Mouse (Mus musculus) gastrocnemius, postnatal 14 days (tissue): ENCODE results near the gene Tbc1d8b. TPM values are rescaled to one million over a fixed set of nuclear protein-coding genes. Genes with fewer than 3 reads are reported as not detected.
A peak's percentile ranks its signal among the peaks of the same experiment; 100 is the strongest.
"Not testable (repeated sequence)": the region's sequence is repeated elsewhere in the genome, so short reads cannot be mapped to it uniquely, and the experiment has no call there.

Experiments used
- DNase-seq: peaks from one replicate; pipeline ENCODE4 v3.0.0; 2021; ENCODE audit warnings: mixed read lengths
- intact Hi-C: fragments of 180-260 bp; cut with DNase I; formaldehyde crosslinking; loops from one replicate; pipeline ENCODE4 v1.15.1; 2025; ENCODE audit warnings: low total_unique reads
- long read RNA-seq, 2 experiments: library from polyadenylated mRNA; stranded (forward); transcript quantifications; one replicate each; pipeline ENCODE4 v2.0.0; 2021
- total RNA-seq, 2 experiments: library from RNA; stranded (reverse); gene quantifications; 2 replicates each; pipeline ENCODE4 v1.2.3; 2021

Gene Tbc1d8b
- total RNA-seq = 1 to 10 TPM; 3.7 to 4.4 TPM
- long read RNA-seq, experiment 1, partial matches to known transcripts = 0 of 2 reads
- long read RNA-seq, experiment 1, other reads (novel, unspliced or antisense) = 2 of 2 reads
- long read RNA-seq, experiment 2 = 0 reads

GRCm38 (mm10) chrX:139684775-139685695 is at the start of gene Tbc1d8b:
Tbc1d8b (plus strand) TSS chrX:139684996.
- intact Hi-C loops = no loop called here
- DNase-seq = peak; percentile 79

DNA sequence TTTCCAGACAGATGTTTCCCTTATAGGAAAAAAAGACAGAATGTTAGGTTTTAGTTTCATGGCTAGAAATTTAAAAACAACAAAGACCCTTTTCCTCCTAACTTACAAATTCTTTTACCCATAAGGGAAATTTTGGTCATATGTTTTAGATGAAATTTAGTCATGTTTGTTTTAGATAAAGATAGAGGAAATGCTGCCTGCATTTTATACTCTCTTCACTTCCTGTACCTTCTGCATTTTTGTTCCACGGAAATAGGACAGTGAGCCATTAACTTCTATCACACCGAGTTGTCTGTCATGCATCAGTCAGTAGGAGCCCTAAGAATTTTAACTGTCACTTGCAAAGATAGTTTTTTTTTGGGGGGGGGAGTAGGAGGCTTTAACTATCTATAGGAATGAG is 45.1 kb upstream of the Tbc1d8b start:
- no peak for DNase-seq
- intact Hi-C loops = no loop called here

- no peak for DNase-seq
- intact Hi-C loops = no loop called here
Observed at GRCm38 (mm10) chrX:139640418-139640817, 44.4 kb upstream of the Tbc1d8b start.

DNA sequence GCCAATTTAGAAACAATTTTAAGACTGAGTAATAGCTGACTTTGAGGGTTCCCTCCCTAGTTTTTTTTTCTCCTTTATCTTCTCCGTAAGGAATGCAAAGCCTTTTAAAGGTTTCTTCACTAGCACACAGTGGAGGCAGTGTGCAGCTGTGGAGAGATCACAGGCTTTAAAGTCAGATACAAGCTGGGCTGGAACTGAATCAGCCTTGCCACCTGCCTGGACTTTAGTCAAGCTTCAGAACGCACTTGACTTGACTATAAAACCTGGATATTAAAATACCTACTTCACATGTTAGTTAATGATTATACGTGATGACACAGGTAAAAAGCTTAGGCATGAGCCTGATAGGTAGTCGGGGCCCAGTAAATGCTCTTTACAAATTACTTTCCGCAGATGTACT is 32.6 kb upstream of the Tbc1d8b start:
- no peak for DNase-seq

DNA sequence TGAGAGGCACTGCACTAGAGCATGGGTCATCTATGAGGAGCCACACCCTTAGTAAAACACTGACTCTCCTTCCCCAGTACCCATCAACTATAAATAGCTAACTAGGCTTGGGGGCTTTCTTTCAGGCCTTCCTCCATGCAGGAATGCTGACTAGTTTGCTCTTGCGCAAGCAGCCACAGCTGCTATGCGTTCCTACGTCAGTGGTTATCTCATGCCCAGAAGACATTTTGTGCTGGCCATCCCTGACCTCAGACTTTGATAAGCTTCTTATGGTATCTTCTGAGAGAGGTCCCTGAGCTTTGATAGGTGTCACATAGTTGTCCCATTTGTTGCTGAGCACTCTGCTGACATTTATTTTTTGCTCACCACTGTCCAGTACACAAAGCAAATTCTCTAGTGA is 31.5 kb upstream of the Tbc1d8b start:
- no peak for DNase-seq
- intact Hi-C loops = no loop called here

More for the DNA sequence above, 32.6 kb upstream of the Tbc1d8b start:
- intact Hi-C loops = no loop called here

DNA sequence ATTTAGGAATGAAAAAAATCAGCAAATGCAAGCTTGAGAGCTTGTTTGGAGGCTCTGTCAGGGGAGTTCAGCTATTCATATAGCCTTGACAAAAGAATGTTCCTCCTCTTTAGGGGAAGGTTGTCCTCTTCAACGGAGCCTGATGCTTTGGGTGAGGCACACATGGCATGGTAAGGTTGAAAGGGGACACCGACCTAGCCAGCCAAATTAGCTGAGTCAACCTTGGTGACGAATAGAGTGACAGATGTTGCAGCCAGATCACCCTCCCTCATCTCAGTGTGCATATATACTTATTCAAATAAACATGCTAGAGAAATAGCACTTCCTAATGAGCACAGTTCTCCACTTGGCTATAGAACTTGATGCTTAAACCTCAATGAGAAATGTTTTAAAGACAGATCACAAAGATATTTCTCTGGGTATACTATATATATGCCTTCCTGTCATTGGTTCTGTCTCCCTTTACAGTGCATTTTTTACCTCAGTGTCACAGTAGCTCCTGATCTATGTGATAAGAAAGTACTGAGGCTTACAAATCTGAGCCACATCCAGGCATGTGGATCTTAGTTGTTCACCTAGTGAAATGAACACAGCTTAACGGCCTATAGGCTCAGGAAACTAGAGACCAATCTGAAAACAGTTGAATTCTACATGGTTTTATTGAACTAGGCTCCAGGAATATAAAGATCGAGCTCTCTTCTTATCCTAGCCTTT is 30.3 kb upstream of the Tbc1d8b start:
- no peak for DNase-seq
- intact Hi-C loops = no loop called here

DNA sequence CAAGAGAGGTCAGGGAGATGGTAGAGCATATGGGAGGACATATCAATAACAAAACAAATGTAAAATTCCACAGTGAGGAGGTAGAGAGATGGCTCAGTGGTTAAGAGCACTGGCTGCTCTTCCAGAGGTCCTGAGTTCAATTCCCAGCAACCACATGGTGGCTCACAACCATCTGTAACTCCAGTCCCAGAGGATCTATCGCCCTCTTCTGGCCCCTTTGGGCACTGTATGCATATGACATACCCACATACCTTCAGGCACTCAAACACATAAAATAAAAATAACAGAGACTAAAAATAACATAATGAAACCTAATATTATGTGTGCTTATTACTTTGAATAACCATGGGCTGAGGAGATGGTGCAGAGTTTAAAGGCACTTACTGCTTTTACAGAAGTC is 22.7 kb upstream of the Tbc1d8b start:
- no peak for DNase-seq
- intact Hi-C loops = no loop called here

DNA sequence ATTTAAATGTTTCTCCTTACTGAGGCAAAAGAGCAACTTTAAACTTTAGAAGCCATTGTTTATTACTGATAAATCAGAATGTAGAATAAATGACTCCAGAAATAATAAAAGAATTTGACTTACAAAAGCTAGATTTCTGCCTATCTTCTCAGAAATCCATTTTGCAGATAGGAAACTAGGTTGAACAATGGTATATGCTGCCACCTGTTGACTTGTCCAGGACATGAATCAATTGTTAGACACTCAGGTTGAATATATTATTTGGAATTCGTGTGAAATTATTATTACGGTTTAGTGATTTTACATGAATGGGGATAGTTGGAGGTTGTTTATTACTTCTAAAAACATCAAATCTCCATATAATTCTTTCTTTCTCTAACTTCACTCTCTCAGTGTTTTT is 19.0 kb upstream of the Tbc1d8b start:
- intact Hi-C loops = no loop called here
- DNase-seq = no peak

- intact Hi-C loops = no loop called here
- DNase-seq = no peak
Observed at GRCm38 (mm10) chrX:139684410-139684774, 404 bp upstream of the Tbc1d8b start.

- intact Hi-C loops = no loop called here
- DNase-seq = no peak
Observed at GRCm38 (mm10) chrX:139714381-139714780, 29.6 kb downstream of the Tbc1d8b start, which contains the start of gene Gm15013. Gm15013 (minus strand) TSS chrX:139714481.

DNA sequence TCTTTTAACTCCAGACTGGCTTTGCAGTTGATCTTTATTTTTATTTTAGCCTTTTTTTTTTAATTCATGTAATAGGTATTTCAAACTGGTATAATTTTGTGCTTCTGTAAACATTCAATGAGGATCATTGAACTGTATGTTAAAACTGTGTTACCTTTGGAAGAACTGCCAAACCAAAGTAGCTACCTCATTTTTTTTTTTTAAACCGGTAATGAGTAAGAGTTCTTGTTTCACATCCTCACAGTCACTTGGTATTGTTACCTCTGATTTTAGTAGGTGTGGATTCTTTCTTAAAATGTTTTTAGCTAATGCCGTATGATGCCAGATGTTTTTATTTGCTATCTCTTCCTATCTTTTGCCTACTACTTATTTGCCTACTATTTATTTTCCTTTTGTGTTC is 37.6 kb downstream of the Tbc1d8b start:
- intact Hi-C loops = no loop called here

GRCm38 (mm10) chrX:139730541-139730940 is 45.7 kb downstream of the Tbc1d8b start:
- DNase-seq = no peak
- intact Hi-C loops = no loop called here

More for the DNA sequence above, 37.6 kb downstream of the Tbc1d8b start:
- DNase-seq = no peak

- intact Hi-C loops = no loop called here
- DNase-seq = no peak
Observed at GRCm38 (mm10) chrX:139737066-139737465, 52.3 kb downstream of the Tbc1d8b start.

DNA sequence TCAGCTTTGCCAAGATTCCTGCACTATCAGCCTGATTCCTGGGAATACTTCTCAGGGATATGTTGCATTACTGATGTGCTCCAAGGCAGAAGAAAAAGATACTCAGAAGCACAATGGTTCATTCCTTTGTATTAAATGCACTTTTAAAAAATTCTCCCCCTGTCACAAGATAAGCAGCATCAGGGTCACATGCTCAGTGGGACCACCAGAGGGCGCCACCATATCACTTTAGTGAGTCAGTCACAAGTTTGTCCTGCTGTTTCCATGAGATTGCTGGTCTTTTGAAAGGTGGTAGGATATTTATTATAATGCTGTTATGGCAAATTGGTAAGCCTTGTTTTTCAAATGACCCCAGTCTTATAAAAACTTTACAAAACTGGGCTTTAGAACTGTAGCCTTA is 67.1 kb downstream of the Tbc1d8b start:
- DNase-seq = peak; percentile 49
- intact Hi-C loops = no loop called here

DNA sequence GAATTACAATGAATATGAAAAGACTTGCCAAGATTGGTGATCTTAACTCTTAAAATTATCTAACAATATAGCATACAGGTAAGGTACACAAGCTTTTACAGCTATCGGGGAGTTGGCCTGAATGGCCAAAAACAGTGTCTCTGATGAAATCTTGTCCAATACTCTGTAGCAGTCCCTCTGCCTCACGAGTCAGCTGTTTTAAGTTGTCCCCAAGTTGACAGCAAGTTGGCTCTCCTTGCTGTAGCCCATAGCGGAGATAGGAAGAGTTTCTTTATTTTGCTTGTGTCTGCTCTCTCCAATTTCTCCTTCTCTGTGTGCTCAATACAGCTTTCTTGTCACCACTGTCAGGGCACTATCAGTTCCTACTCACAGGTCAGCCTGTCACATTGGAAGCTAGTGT is 73.8 kb downstream of the Tbc1d8b start:
- DNase-seq, intact Hi-C loops: not testable (repeated sequence)

- no peak for DNase-seq
- intact Hi-C loops = no loop called here
Observed at GRCm38 (mm10) chrX:139762546-139762945, 77.8 kb downstream of the Tbc1d8b start.

- intact Hi-C loops = no loop called here
- no peak for DNase-seq
Observed at GRCm38 (mm10) chrX:139769975-139770637, 85.3 kb downstream of the Tbc1d8b start.

DNA sequence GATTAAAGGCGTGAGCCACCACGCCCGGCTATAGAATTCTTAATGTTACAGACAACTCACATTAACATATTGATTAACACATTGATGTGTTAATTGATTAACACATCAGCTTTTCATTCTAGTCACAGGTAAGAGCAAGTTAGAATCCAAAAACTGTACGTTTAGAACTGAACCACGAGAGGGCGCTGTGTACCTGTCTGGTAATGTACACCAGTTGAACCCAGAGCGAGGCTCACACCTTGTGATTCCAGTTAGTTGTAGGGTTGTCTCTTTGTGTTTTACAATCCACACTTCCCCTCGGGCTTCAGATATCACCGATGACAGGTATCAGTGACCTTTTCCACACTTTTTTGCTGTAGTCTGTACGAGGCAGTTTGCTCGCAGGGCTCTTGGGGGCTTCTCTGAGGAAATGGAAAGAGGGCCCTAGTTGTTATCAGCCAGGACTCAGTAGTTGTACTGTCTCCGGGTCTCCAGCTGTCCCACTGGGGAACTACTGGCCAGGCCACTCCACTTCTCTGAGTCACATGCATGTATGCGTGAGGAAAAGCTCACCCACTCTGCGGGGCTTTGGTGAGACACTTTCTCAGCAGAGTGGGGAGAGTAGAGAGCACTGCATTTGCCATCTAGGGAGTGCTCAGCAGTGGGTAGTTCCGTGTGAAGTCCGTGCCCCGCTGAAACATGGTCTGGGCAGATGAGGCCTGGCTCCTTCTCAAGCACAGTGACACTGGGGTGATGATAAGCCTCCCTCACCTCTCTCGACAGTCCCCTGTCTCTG is 89.7 kb downstream of the Tbc1d8b start:
- intact Hi-C loops = no loop called here

GRCm38 (mm10) chrX:139775084-139775612 is 90.4 kb downstream of the Tbc1d8b start:
- no peak for DNase-seq
- intact Hi-C loops = no loop called here

More for the DNA sequence above, 89.7 kb downstream of the Tbc1d8b start:
- peak; percentile 22 for DNase-seq
